Mouse (Mus musculus) liver, embryonic 14.5 days (tissue): ENCODE results near the gene Slc22a21.

ENCODE experiments used
- CTCF ChIP-seq: IDR thresholded peaks from 2 replicates; pipeline ENCODE4 v1.5.1; 2016; ENCODE audit warnings: antibody characterized with exemption, low read depth, control low read depth
- EP300 ChIP-seq: IDR thresholded peaks from 2 replicates; pipeline ENCODE4 v1.6.1; 2016; ENCODE audit warnings: antibody characterized with exemption, low read depth

DNA sequence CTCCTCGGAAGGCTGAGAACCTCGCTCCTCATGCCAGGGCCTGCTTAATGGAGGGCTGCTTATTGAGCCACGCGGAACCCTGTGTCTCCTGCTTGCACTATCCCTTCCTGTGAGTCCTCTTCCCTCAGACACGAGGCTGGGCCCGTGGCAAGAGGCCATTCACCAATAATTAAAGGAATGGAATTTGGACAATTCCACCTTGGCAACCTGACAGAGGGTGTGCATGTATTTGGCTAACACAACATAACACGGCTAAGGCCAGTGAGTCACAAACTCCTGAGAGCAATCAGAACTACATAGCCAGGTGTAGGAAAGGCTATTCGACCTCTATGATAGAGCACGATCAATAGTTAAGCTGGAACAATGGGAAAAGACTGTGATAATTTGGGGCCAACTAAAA, 24.1 kb upstream of the Slc22a21 start:
- TF ChIP-seq CTCF: no peak
- no peak for TF ChIP-seq EP300
